Mouse (Mus musculus) testis, postnatal 10 days (tissue): Measurements from ENCODE around the gene Bcl6.

Source experiments
- DNase-seq: peaks from one replicate; pipeline ENCODE4 v3.0.0; 2021; ENCODE audit warnings: low spot score

The Bcl6 gene

DNA sequence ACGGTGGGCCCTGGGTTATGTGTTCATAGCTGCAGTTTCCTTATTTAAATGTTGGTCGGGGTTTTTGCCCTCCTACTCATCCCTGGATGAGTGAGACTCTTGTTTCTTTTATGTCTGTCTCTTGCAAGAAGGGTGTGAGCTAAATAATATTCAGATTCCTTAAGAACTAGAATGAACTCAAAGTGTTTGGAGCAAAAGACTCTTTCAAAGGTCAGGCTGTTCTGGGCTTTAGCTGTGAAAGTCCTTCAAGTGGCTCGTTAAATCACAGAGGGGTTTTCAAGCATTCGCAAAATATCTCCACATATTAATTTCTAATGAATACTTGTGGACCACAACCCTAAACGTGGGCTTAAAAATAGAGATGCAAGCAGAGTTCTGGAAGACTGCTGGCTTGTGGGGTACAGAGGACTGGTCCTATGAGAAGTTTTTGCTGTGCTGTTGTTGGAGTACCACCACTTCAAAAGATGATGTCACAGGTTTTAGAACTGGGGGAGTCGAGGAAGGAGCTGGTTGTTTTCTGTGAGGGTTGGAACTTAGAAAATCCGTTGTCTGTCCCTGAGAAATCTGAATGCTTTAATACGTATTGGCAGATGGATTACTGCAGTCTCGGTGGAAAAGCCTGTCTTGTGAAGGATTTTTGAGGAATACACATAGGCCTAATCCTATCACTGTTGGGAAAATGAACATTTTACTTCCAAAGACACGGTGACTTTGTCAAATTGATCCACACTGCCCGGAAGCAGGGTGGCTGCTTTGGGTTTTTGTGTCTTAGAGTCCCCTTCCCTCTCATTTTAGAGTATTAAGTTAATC lies 1.7 kb upstream of the Bcl6 start:
- DNase-seq: no peak

DNA sequence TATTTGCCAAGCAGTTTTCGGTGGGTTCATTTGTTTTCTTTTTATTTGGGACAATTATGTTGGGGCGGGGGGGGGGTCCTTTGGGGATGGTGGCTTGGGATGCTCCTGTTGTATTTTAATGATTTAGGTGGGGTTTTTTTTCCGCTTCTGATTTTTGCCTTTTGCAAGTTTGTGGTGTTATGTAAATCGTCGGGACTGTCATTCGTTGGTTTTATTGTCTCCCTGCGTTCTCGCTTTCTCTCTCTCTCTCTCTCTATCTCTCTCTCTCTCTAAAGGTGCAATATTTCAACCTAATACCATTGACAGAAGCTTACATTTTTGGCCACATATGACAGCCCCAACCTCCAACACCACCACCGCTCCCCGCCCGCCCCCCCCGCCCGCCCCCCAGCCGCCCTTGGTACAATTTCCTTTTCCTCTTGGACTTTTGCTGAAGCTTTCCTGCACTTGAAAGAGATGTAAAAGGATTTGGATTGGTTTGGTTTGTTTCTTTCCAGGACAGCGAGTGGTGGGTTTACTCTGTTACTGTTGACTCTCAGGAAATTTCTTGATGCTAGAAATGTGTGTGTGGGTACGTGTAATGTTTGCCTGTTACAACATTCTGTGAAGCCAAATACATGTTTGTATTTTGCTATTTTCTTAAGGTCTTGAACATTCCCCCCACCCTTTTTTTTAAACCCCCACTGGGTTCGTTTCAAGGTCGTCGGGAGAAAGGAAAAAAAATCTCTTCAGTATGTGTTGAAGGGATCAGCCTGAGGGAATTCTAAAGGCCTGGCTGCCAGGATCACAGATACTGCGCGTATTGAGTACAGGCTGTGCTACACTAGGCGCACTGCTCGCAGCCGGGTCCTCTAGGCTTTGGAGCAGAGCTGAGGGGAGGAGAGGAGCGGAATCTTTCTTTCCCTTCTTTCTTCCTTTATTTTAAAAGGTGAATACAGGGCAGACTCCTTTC lies 833 bp upstream of the Bcl6 start:
- DNase-seq: peak; percentile 61

DNA sequence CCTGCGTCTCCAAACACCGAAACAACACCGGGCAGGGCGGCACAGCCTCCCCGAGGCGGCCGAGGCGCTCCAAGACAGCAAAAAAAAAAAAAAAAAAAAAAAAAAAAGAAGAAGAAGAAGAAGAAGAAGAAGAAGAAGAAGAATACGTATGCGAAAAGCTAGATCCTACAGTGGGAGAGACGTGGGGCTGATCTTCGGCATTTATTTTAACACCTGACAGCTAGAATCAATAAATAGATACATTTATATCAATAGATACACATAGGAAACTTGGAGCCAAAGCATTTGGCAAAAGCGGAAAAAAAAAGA lies 541 bp downstream of the Bcl6 start:
- no peak for DNase-seq

DNA sequence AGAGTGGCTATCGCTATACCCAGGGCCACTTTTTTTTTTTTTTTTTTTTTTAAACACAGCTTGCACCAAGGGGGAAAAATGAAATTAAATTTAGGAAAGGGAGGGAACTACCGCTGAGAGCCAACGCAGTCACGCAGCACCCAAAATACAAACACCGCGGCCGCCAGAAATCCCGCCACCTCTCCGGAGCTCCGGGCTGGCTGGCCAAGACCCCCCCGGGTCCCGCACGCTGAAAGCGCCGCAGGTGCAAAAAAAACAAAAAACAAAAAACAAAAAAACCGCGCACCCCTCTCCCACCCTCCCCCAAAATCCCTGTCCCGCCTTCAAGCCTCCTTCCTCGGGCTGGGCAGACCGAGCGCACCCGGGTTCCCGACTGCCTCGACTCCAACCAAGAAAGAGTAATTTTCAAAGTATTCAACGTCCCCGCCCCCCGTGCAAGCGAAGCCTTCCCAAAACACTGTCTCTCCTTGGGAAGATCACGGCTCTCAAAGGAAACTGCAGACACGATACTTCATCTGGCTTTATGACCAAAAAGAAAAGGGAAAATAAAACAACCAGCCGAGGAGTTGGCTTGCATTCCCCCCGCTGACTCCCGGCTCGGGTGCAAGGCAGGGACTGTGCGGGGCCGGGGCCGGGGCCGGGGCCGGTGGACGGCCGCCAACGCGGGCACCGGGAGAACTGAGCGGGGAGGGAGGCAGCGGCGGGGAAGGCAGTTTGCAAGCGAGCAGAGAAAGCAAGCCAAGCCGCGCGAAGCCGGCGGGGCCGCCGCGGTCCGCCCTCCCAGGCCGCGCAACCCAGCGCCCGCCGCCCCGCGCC lies 1.1 kb downstream of the Bcl6 start:
- peak; percentile 72 for DNase-seq

DNA sequence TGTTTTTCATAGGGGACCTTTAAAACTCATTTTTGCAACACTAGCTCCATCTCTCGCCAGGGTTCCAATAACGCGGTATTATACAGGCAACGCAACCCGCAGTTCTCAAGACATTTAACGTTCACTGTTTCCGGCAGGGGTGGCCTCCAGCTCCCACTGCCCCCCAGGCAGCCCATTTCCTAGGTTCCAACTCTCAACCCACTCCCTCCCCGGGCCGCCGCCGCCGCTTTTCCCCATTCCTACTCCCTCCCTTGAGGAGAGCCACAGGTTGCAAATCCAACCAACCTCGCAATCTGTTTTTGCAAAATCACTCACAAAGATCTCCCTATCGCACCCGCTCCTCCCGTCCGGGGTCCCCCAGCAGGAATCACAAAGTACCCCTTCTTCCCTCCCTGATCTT lies 1.8 kb downstream of the Bcl6 start:
- DNase-seq: peak; percentile 57

DNA sequence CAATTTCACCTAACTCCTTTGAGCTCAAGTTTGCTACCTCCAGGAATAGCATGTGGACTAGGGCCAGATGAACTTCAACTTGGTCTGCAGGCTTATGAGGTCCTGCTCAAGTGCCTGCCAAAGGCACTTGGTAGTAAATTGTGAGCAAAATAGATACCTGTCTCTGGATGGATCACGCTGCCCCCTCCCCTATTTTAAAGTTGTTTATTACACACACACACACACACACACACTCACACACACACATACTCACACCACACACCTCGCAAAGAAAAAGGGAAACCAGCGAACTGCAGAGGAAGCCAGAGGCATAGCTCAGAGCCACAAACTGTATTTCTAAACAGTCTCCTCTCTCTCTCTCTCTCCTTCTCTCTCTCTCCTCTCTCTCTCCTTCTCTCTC lies 2.5 kb downstream of the Bcl6 start:
- no peak for DNase-seq

DNA sequence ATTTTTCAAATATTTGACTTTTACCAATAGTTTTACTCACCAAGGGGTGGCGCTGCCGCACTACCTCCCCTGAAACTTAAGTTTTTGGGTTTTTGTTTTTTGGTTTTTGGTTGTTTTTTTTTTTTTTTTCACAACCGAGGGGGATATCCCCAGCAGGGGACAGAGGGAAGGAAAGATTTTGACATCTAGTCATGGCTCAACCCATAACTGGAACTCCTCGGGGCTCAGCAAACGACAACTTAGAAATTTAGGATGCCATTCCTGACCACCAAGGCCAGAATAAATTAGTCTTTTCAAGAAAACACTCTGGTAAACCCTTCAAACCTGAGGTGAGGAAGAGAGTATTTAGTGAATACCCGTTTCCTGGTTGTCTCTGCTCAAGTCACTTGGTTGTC lies 3.2 kb downstream of the Bcl6 start:
- DNase-seq: peak; percentile 84

DNA sequence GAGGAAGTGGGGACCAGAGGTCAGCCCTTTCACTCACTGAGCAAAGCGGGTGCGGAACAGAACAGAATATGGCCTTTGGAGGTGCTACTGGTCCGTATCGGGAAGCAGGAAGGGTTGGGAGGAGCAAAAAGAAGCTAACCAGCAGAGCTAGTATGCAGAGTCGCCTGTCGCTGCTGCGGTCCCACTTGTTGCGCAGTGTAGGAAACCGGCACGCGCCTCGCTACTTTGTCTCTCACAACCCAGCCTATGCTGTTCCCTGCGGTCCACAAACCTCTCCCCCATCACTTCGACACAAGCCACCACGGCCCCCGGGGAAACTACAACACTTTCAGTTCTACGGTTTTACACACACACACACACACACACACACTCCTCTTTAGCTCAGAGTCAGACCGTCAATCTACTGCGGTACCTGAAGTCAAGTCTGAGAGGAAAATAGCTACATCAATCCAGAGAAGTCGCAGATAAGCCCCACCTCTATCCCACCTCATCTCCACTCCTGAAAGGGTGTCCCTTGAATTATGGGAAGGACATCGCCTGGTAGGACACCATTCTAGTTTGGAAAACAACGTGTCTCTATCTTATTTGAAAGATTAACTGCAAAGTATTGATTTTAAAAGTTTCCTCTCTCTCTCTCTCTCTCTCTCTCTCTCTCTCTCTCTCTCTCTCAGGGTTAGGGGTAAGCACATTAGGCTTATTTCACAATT lies 3.7 kb downstream of the Bcl6 start:
- DNase-seq: peak; percentile 59

DNA sequence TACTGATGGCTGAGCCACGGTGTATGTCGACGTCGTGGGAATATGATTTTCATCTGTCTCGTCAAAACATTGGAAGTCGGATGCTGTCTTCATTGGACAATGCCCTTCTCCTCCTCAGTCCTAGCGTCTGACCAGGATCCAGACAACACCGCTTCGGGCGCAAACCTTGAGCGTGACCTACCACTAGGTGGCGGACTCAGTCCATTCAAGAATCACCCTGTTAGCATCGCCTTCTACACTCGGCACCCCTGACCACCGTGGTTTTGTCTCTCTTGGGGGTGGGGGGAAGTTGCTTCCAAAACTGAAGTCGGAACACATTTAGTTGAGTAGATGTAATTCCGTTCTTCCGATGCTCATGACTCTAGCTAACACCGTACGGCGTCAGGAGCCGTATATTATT lies 4.5 kb downstream of the Bcl6 start:
- DNase-seq: peak; percentile 94

DNA sequence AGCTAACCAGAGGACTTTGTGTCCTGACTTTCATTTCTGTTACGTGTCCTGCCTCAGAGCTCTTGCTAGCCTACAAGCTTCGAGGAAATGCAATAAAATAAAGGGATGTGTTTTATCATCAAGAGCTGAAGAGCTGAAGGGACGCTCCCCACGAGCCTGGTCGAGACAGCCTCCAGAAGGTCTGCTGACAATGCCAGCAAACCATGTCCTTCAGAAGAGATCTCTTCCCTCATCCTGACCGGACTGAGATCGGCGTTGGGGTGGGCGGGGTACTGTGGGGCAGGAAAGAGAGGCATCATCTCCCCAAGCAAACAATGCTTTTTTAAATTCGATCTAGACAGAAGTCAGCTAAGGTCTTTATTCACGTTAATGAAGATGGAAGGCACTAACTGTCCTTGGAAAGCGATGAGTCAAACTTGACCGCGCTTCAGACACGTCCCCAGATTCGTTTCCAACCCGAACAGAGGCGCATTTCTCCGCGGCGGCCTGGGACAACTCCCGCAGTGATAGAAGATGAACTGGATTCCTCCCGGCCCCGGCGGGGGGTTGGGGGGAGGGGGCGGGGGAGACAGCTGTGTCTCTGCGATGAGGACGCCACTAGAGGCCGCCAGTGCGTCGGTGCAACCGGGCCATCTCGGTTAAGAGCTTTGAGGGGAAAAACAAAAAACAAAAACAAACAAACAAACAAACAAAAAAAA lies 5.6 kb downstream of the Bcl6 start:
- DNase-seq: peak; percentile 90

DNA sequence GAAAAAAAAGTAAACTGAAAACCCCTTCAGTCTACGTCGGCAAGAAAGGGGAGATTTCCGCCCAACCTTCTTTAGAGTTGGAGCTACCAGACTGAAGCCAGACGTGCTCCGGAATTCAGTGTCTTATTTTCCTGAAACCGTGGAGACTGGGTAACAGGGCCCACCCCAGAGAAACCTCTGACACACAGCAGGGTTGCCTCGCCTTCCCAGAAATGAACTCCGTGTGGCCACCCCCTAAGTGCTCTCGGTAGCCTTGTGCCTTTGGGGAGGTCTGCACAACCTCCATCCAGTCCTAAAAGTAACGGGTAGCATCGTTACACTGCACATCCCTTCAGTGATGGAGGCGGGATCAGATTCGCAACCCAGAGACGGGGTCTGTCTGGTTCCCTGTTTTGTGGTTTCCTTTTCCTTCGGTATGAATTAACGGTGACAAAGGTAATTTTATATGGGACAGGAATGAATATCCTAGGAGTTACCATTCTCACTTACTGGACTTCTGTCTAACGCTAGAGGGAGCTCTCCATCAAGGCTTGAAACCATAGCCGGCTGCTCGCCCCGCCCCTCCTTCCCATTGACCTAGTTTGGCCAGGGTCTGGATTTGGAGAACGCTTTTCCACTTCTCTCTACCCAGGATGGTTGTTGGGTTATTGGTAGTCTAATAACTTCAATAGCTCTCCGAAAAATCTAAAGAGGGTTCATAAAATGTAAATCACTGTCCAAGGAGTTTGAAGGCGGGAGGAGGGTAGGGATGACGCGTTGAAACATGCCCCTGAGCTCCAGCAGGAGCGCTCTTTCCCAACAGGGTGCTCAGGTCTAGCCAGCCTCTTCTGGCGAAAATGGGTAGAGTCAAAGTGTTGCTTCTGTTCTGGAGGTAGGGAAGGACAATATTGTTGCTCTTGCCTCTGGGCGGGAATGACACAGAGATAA lies 6.5 kb downstream of the Bcl6 start:
- peak; percentile 89 for DNase-seq

DNA sequence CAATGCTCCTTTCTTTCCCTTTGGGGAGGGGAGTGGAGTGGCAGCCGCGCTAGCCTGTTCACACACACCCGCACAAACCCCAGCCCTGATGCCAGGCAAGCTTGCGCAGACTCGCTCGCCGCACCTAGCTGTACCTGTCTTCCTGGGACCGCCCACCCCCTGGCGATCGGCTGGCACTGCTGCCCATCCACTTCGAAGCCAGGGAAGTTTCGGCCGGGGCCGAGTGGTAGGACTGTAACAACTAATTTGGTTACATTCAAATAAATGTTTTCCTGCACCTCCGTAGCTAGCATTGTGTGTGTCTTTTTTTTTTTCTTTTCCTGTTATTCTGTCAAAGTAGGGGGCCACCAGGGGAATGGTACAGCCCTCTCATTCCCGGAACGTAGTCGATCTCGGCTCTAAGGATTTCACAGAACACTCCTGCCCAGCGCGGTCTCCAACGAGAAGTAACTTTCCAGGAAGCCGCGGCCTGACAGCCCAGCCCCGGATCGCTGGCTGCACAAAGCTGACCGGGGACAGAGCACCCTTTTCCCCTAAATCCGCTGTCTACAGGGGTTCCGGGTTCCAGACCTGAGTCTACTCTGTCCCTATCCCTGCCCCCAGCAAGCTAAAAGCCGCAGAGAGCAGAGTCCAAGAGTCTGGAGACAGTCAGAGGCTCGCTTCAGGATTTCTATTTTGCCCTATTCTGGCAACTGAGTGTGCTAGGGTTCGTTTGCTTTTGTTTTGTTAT lies 7.5 kb downstream of the Bcl6 start:
- DNase-seq: peak; percentile 56

DNA sequence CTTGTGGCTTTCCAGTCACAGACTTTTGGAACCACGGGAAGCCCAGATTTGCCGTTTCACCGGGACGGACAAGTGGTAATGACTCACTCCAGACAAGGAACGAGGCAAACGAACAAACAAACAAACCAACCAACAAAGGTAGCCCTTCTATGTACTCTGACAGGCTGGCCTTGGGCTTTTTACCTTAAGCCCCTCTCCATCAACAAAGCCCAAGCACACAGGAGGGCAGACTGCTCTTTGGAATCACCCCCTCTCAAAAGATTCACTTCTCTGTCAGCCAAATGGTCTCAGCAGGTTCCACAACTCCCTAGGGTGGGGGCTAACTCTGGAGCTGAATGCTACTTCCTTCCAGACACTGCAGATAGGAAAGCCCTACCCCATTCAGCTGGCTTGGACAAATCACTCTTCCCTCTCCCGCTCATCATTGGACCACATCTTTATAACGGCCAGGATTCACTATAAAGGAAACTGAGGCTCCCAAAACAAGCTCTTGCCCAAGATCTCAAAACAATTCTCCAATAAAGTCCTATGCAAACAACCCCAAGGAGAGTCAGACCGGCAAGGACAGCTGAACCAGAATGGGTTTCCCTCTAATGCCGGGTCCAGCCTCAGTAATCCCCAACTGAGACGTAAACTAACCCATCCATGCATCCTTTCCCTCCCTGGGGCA lies 8.3 kb downstream of the Bcl6 start:
- DNase-seq: no peak

DNA sequence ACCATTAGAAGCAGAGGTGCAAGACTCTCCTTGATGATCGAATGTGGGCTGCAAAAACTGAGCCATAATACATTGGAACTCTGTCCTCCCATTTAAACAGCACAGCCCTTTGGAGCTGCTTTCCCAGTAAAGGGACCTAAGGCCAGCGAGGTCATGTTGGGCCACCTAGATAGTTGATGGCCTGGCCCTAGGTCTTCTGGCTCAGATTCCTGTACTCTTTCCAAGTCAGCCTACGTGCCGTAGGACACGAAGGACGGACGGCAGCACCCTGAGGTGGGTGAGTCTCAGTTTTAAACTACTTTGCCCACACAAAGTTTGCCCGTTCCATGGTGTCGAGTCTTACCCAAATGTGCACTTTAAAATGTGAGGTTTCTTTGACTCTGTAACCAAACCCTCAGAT lies 9.2 kb downstream of the Bcl6 start:
- no peak for DNase-seq

DNA sequence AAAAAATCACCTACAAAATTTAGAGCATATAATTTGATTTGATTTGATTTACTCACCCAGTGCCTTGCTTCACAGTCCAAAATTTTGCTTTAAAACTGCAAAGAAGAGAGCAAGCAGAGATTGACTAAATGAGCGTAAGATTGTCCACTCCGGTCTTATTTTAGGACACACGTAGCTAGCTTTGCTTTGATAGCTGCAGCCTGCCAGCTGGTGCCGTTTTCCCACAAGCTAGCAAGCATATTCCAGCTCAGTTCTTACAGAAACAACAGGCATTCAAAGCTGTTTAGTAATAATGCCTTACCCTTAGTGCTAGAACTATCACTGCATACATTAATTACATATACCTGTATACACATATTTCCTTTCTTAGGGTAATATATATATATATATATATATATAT lies 10.2 kb downstream of the Bcl6 start:
- no peak for DNase-seq

DNA sequence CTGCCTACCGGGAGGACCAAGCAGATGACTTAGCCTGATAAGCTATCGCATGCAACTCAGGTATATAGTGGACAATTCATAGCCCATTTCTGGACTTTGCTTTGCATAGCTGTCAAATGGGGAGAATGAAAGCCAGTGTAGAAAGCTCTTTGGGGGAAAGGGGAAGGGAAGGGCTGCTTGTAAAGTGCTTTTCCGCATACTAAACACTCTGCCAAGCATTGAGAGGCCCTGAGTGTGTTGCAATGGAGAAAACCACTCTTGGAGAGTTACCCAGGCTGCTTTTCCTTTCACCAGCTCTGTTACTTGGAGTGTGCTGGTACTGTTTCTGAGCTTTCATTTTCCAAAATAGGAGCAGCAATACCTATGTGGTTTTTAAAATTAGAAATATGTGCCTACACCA lies 10.9 kb downstream of the Bcl6 start:
- DNase-seq: no peak

DNA sequence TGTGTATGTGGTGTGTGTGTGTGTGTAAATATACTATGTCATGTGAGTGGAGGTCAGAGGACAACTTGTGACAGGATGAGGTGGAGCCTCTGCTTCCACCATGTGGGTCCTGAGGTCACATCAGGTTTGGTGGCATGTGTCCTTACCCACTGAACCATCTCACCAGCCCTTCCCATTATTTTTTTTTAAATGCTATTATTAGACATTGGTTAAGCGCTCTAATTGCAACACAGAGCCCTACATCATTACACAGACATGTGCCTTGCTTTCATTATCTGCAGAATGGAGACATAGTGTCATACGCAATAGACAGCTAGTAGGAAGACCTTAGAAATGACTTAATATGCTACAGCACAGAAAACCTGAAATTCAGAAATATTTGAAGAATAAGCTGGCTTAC lies 12.5 kb downstream of the Bcl6 start:
- DNase-seq: no peak

DNA sequence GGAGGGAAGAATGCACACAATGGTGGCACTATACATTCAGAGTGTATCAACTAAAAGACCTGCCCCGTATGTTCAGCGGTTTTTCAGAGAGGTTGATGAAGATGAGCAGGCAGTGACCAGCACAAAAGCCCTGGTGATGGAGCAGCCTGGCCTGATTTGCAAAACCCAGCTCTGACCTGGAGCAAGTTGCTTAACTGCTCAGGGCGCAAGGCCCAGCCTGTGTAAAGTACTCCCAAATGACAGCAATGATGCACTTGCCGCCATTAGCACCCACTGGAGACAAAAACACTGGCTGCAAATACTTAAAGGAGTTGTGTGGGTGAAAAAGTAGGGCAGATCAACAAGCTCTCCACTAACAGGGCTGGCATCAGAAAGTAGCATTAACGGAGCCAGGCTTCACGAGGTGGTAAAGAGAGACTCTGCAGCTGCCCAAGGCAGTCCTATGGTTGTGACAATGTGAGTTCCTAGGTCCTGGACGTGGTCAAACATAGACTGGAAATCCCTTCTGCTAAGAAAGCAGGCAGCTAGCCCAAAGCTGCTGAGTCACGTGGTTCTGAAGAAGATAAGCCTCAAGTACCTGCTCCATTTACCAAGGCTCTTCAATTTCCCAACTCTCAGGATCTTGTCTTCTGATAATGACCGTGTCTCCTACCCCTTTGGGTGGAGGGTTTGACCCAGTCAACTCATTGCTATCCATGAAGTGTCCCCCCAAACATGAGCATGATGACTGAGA lies 14.9 kb downstream of the Bcl6 start:
- DNase-seq: no peak
